Mouse (Mus musculus) monocyte, adult 2 months (primary cell): ENCODE data around the gene Hs6st2.

Source experiments
- DNase-seq, 2 experiments: peaks; one replicate each; pipeline ENCODE4 v3.0.0; 2022; ENCODE audit warnings: low spot score in 2 of 2, low read depth in 1 of 2

The Hs6st2 gene

DNA sequence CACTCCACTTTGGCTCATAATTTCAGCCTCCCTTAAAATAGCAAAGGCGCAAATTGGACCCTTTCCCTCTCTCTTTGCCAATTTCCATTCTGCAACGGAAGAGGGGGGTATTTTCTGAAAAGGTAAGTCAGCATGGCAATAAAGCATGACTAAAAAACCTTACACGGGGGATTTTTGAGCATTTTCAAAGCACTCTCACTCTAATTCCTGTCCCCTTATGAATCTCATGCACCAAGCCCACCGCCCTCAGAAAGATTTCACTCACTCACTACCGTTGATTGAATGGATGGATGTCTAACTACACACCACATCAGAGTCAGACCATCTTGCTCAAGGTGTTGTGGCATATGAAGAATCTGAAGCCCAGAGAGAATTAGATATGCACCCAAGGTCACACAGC is at the start of gene Hs6st2:
TSS of gene Hs6st2 (minus strand) at position 101 of the 400 bp plus-strand sequence.
- no peak for DNase-seq

DNA sequence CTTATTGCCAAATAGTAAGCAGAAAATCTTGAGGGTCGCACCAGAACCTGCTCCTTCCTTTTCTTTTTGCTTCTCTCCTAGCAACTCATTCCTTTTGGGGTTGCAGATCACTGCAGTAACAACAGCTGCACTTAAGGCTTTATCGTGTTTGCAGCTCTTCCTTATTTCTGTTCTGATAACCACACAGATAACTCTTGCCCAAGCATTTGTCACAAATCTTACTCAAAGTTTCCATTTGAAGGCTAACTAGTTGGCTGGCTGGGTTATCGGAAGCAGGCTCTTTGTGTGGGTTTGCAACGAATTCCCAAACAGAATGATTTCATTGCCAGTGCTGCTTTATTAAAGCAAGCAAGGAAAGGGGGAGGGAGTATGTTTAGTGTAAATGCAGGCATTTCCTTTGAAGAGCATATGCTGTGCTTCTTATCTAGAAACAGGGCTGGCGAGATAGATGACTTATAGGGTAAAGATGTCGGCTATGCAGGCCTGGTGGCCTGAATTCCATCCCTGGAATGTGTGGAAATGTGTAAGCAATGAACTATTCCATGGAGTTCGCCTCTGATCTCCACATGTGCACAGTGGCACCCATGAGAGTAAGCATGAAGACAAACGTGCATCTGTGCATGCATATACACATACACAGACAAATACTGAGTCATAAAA is 32.6 kb upstream of the Hs6st2 start:
- no peak for DNase-seq

- no peak for DNase-seq
Observed at GRCm38 (mm10) chrX:51712996-51713395, 31.3 kb upstream of the Hs6st2 start.

GRCm38 (mm10) chrX:51702823-51703222 is 21.2 kb upstream of the Hs6st2 start:
- no peak for DNase-seq

DNA sequence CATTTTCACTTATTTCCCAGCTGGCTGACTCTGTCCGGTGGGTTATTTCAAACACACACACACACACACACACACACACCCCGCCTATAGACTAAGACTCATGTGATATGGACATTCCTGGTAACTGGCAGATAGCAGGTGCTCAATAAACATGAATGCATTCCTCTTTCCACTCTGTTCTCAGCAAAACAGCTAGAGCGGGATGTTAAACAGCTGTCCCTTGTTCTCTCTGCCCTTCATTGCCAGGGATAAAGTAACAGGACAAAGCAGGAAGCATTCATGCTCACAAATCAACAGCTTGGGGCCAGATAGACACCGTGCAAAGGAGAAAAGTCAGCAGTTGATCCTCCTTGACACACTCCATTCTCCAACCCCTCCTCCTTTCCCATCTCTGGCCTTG is 17.4 kb upstream of the Hs6st2 start:
- no peak for DNase-seq

DNA sequence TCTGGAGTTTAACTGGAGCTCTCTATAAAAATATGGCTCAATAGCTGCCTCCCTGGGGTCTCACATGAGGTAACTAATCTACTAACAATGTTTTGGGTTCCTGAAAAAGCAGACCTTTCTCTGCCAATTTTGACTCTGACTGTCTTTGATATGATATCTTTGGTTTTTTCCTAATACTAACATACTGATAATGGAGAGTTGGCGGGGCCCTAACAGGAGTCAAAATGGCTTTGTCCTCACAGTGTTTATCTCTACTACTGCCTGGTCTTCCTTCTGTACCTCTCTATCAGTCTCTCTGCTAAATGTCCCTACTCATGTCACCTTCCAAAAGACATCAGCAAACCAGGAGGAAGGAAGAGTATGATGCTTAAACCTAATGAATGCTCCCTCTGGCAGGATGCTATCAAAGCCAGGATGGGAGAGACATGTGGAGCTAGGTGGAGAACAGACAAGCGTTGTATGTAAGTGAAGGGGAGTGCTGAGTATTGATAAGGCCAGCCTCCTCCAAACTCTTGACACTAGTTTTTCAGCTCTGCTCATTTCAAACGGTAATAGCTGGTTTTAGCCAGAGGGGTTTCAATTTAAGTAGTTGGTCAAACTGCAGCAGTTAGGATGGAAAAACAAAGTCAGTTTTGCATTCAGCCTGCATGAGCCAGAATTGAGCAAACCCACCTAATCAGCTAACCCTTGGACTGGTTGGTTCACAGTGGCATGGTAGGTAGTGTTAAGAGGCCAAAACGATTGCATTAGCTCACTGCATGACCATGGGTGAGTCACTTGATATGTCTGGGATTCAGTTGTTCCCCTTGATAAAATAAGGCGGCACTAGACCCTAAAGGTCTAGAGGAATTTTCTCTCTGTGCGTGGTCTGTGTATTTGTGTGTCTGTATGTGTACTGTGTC is 4.6 kb upstream of the Hs6st2 start:
- no peak for DNase-seq

DNA sequence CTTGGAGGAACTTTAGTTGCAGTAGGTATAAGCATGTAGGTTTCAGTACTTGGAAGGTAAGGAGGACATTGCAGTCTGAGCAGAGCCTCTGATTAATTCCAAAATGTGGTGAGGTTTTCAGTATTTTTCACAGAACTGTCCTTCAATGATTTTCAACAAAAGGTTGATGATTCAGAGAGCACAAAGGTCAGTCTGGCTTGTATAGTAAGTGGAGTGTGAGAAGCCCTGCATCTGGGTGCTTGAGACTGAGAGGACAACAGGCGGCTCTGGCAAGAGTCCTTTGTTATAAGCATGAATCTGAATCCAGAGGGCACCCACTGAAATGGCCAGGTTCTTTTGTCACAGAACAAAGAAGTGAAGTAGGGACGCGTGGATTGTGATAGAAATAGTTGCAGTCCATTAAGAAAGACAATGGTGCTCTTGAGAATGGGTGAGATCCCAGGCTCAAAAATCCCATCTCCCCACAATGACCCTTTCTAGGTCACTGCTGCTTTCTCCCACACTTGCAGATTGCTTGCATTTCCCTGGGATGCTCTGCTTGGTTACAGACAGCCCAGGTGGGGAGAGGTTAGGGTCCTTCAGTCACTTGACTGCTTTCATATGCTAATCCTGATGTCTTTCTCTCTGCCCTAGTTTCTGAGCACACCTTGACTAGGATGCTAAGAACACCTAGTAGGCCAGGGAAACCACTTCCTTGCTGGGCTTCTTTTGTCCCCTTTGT is 2.8 kb upstream of the Hs6st2 start:
- DNase-seq: no peak

GRCm38 (mm10) chrX:51681170-51681667 is 437 bp downstream of the Hs6st2 start:
- no peak for DNase-seq

DNA sequence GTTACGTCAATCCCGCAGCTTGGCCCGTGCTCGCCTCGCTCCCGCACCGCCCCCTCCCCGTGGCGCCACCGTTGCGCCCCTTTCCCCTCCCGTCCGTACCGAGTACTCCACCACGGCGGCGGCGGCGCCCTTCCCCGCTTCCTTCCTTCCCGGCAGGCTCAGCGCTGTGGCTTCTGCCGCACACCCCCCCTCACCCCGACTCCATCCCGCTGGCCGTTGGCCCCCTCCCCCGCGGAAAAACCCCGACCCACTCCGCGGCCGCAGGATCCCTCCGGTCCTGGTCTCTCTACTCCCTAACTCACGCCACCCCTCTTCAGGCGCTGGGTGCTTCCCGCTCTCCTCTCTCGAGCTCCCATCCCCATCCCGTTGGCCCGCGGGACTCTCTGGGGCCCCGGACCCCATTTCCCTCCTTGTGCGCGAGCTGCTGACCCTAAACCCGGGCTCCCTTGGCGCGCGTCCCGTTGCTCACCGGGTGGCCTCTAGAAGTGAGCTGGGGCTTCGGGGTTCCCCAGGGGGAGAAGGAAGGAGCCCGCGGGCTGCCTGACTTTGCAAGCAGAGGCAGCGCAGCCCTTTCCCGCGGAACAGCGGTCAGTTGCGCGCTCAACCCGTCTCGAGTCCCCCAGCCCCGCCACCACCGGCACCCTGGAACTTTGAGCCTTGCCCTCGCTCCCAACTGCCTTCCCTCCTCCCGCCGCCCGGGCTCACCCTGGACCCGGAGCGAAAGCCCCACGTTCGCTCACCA is 1.1 kb downstream of the Hs6st2 start:
- no peak for DNase-seq

GRCm38 (mm10) chrX:51679601-51680427 is 1.8 kb downstream of the Hs6st2 start:
- DNase-seq: no peak

DNA sequence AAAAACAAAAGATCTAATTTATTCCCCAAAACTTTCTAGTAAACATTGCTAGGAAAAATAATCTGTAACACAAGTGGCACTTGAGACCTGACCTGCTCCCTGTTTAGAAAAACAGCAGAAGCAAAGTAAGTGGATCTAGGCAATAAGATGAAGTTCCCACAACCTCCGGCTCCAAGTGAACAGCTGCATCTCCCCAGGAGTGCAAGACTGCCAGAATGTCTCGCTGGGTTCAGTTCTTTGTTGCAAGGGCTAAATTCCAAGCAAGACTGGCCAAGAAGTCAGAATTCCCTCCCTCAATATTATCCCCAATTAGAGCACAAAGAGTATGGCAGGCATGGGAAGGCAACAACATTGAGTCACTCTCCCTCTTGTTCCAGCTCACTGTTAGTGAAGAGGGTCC is 23.4 kb downstream of the Hs6st2 start:
- no peak for DNase-seq

DNA sequence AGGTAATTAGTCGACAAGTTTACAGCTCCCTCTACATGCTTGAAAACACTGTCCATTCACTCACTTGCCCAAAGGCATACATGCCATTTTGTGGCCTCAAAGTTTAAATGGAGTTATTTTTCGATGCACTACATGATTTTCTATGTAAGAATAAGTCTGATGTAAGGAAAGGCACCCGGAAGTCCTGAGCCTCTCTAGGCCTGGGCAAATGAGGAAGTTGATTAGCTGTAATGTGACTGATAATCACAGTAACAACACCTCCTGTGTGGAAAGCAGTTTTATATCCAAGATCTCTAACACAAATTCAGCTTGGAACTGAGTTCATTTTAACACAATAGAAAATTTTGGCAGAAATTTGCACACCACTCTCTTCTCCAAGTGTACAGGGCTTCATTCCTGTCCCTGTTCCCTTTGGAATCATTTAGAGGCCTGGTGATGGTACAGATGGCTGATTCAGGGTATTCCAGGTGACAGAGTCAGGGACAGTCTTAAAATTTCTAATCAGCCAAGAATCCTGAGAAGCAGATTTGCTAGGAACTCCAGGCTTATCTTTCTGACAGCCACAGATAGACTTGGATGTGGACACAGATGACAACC is 38.9 kb downstream of the Hs6st2 start:
- DNase-seq: no peak

DNA sequence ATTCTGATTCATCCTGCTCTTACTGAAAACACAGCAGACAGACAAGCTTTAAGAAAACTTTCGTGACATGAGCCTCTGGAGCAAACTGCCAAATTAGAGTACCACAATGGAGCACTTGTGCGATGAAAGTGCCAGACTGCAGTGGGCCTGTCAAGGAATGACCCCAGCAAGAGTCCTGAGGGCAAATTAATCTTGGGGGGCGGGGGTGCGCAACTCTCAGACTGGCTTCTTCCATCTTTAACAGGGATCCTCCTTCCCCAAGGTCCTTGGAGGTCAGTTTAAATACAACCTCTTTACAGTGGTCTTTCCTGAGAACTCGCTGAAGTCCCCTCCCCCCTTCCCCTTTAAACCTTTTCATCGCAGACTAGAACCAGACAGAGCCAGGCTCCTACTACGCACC is 45.9 kb downstream of the Hs6st2 start:
- no peak for DNase-seq

- no peak for DNase-seq
Observed at GRCm38 (mm10) chrX:51631376-51631775, 50.3 kb downstream of the Hs6st2 start.

DNA sequence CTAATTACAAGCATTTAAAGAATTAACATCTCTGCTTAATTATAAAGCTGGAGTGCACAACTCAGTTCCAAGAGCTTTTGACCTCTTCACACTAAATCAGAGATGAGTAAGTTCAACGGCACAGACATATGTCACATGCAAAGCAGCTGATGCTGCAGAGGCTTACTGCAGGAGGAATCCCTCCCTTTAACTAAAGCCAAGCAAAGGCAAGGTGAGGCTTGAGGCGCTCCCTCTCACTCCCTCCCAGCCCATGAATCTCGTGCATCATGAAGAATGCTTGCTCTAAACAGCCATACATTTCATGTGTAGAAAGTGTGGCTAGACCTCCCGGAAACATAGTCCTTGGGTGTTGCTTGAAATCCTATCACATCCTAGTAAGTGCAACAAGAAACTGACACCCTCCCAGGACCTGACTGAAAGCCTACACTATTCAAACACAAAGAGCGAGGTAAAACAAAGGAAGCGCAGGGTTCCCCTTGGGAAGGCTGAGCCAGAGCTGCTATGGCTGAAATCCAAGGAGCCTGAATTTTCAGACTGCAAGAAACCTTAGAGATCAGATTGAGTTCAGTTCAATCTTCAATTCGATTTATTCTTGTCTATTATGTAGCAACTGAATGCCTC is 67.2 kb downstream of the Hs6st2 start:
- no peak for DNase-seq

- no peak for DNase-seq
Observed at GRCm38 (mm10) chrX:51610743-51611142, 70.9 kb downstream of the Hs6st2 start.

DNA sequence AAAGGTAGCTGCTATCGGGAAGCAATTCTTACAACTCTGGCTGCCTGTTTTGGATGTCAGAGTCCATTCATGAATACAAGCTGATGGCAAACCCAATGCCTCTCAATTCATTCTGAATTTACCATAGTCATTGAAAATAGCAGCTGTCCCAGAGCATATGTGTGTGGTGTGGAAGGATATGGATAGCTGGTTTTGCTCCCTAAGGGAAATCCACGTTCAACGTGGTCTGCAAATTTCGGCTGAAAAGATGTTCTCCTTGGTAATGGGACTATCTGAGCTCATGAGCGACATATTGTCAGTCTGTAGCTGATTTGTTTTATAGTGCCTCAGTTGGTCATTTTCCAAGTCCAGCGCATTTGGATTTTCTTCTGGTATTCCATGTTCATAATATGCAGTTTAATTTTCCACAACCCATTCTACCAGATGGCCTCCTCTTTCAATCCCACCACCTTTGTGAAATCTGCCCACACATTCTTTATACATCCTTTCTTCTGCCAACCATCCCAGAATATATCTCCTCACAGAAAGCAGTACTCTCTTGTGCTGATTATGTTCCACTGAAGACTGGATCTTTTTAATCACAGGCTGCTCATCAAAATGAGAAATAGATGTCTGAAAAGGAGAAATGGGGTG is 75.3 kb downstream of the Hs6st2 start:
- no peak for DNase-seq

DNA sequence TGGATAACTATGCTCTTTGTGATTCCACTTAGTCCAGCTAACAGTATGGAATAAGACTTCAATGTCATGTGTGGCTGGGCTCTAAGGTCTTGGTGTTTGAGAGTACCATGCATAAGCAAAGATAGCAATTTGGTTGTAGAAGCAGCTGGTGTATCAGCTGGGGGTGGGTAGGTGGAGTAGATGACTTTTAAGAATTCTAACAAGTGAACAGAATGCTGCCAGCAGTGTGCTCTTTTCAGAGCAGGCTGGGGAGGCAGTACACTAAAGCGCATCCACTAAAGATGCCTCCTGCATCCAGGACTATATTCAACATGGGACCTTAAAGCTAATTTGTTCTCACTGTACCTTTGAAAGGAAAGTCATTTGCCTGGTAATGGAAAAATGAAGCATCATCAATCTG is 88.9 kb downstream of the Hs6st2 start:
- DNase-seq: no peak
